Mouse (Mus musculus): Measurements from ENCODE around the gene Dscaml1. TPM values are rescaled to one million over a fixed set of nuclear protein-coding genes. Genes with fewer than 3 reads are reported as not detected.

Dscaml1 gene
- total and polyA plus RNA-seq, 2 experiments from 2014 or later, result 0.04 to 0.84 TPM

DNA sequence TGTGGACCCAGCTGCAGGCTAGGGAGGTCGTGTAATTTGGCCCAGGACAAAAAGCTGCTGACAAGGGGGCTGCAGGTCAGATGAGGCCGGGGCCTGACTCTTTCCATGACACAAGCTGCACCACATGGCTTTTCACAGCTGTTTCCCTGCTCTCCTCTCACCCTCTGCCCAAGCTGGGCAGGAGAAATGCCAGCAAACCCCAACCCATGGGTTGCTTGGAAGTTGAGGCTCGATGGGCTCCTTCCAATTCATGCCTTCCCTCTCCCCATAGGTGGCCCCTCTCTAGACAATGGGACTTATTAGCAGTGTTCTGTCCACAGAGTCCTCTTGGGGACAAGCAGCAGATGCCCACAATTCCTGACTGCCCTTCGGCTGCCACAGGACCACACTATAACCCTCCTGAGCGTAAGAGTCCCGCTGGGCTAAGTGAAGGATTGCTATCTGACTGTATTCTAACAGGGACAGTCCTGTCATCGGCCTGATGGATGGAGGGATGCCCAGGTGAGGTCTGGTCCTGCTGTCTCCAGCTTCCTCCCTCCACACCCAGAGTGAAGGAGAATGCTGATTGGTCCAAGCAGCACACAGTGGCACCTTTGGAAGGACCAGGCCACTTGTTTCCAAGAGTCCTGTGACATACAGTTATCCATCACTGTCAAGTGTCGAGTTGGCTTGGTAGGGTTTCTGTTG lies 365.2 kb downstream of the Dscaml1 start:
- H3K27ac ChIP-seq (ENCODE audit: low read depth), result no peak overlapping the region
- no peak for TF ChIP-seq CTCF (IDR thresholded peaks at IDR 0.05; ENCODE audit: low read depth)
- no peak for TF ChIP-seq EP300 (IDR thresholded peaks at IDR 0.05; ENCODE audit: low read depth)
- H3K4me2 ChIP-seq (ENCODE audit: low read depth, low read length), result no peak overlapping the region
- H3K4me3 ChIP-seq (ENCODE audit: low read depth, low read length), result no peak overlapping the region
- peaks cover 9% of the 10 kb centered on the region for H3K4me1 ChIP-seq (ENCODE audit: control insufficient read depth, insufficient read depth)
- ATAC-seq (ENCODE audit: insufficient read depth, low read depth), result no peak
- peaks cover 19% of the 10 kb centered on the region for H3K36me3 ChIP-seq (replicated peaks; ENCODE audit: control insufficient read depth, insufficient read depth, low read length)
- no peak overlapping the region for H3K9ac ChIP-seq (replicated peaks; ENCODE audit: low read depth, low read length)
- 79% methylated on average over 8 of the region's 8 CpGs for WGBS
- no peak for DNase-seq (ENCODE audit: low spot score)
- no peaks in the 10 kb centered on the region for H3K9me3 ChIP-seq (replicated peaks; ENCODE audit: control insufficient read depth, low read length)
- H3K27me3 ChIP-seq (ENCODE audit: control insufficient read depth, insufficient read depth, low read length), result no peaks in the 10 kb centered on the region

DNA sequence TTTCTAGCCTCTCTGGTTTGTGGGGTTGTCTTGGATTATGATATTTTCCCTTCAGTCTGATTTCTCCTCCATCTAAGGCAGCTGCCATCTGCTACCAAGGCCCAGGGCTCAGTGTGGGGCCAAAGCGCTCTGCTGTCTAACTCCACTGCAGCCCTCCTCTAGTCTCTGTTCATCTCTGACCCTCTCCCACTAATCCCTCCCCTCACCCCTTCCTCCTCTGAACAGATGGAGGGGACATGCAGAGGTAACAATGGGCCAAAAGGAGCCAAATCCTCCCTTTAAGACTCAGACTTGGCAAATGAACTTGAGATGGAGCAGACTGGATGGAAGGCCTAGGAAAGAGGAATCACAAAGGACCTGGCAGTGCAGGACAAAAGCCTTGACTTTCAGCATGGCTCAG lies 365.8 kb downstream of the Dscaml1 start:
- Histone ChIP-seq H3K9ac (replicated peaks; ENCODE audit: low read depth, low read length) (no peak overlapping the region), H3K27me3 (ENCODE audit: control insufficient read depth, insufficient read depth, low read length) (no peaks in the 10 kb centered on the region), H3K9me3 (replicated peaks; ENCODE audit: control insufficient read depth, low read length) (no peaks in the 10 kb centered on the region), H3K4me1 (ENCODE audit: control insufficient read depth, insufficient read depth) (peaks cover 8% of the 10 kb centered on the region), H3K4me2 (ENCODE audit: low read depth, low read length) (no peak overlapping the region), H3K36me3 (replicated peaks; ENCODE audit: control insufficient read depth, insufficient read depth, low read length) (peaks cover 19% of the 10 kb centered on the region), H3K27ac (ENCODE audit: low read depth) (no peak overlapping the region), H3K4me3 (ENCODE audit: low read depth, low read length) (no peak overlapping the region)
- ATAC-seq (ENCODE audit: insufficient read depth, low read depth) (no peak), DNase-seq (ENCODE audit: low spot score) (no peak)
- TF ChIP-seq CTCF (IDR thresholded peaks at IDR 0.05; ENCODE audit: low read depth) (no peak), EP300 (IDR thresholded peaks at IDR 0.05; ENCODE audit: low read depth) (no peak)
- 95% methylated on average over 1 of the region's 1 CpGs for WGBS

GRCm38 (mm10) chr9:45793697-45794096 lies 367.3 kb downstream of the Dscaml1 start:
- Histone ChIP-seq H3K4me2 (ENCODE audit: low read depth, low read length) (no peak overlapping the region), H3K27me3 (ENCODE audit: control insufficient read depth, insufficient read depth, low read length) (no peaks in the 10 kb centered on the region), H3K4me3 (ENCODE audit: low read depth, low read length) (no peak overlapping the region), H3K36me3 (replicated peaks; ENCODE audit: control insufficient read depth, insufficient read depth, low read length) (peaks cover 19% of the 10 kb centered on the region), H3K27ac (ENCODE audit: low read depth) (no peak overlapping the region), H3K4me1 (ENCODE audit: control insufficient read depth, insufficient read depth) (no peaks in the 10 kb centered on the region), H3K9ac (replicated peaks; ENCODE audit: low read depth, low read length) (no peak overlapping the region), H3K9me3 (replicated peaks; ENCODE audit: control insufficient read depth, low read length) (no peaks in the 10 kb centered on the region)
- WGBS, result 87% methylated on average over 6 of the region's 6 CpGs
- no peak for TF ChIP-seq CTCF (IDR thresholded peaks at IDR 0.05; ENCODE audit: low read depth)
- no peak for TF ChIP-seq EP300 (IDR thresholded peaks at IDR 0.05; ENCODE audit: low read depth)
- ATAC-seq (ENCODE audit: insufficient read depth, low read depth) (no peak), DNase-seq (ENCODE audit: low spot score) (no peak)

DNA sequence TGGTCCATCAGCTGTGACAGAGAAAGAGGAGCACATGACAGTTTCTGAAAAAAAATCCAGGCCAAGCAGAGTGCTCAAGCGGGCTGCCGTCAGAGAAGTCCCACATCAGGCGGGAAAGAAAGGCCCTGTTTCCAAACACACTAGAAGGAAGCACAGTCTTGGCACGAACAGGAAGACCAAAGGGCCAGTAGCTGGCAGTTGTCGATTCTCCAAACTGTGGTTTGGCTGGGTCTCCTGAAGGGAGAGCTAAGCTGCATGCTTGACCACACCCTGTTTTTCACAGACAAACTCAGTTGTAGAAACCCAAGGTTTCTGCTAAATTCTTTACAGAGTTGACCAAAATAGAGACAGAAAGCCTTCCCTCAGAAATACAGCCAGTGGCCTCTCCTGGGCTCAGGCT lies 369.3 kb downstream of the Dscaml1 start:
- H3K9me3 ChIP-seq (replicated peaks; ENCODE audit: control insufficient read depth, low read length), result no peaks in the 10 kb centered on the region
- H3K4me2 ChIP-seq (ENCODE audit: low read depth, low read length), result no peak overlapping the region
- no peaks in the 10 kb centered on the region for H3K27me3 ChIP-seq (ENCODE audit: control insufficient read depth, insufficient read depth, low read length)
- H3K4me3 ChIP-seq (ENCODE audit: low read depth, low read length), result no peak overlapping the region
- no peak overlapping the region for H3K9ac ChIP-seq (replicated peaks; ENCODE audit: low read depth, low read length)
- no peaks in the 10 kb centered on the region for H3K4me1 ChIP-seq (ENCODE audit: control insufficient read depth, insufficient read depth)
- 69% methylated on average over 5 of the region's 5 CpGs for WGBS
- no peak for DNase-seq (ENCODE audit: low spot score)
- no peak for ATAC-seq (ENCODE audit: insufficient read depth, low read depth)
- peaks cover 18% of the 10 kb centered on the region for H3K36me3 ChIP-seq (replicated peaks; ENCODE audit: control insufficient read depth, insufficient read depth, low read length)
- no peak overlapping the region for H3K27ac ChIP-seq (ENCODE audit: low read depth)
- TF ChIP-seq CTCF (IDR thresholded peaks at IDR 0.05; ENCODE audit: low read depth) (no peak), EP300 (IDR thresholded peaks at IDR 0.05; ENCODE audit: low read depth) (no peak)

GRCm38 (mm10) chr9:45797271-45797670 lies 370.8 kb downstream of the Dscaml1 start:
- H3K9me3 ChIP-seq (replicated peaks; ENCODE audit: control insufficient read depth, low read length), result no peaks in the 10 kb centered on the region
- H3K4me1 ChIP-seq (ENCODE audit: control insufficient read depth, insufficient read depth), result no peaks in the 10 kb centered on the region
- WGBS, result 86% methylated on average over 3 of the region's 3 CpGs
- no peak overlapping the region for H3K4me3 ChIP-seq (ENCODE audit: low read depth, low read length)
- ATAC-seq (ENCODE audit: insufficient read depth, low read depth) (no peak), DNase-seq (ENCODE audit: low spot score) (no peak)
- no peak for TF ChIP-seq CTCF (IDR thresholded peaks at IDR 0.05; ENCODE audit: low read depth)
- no peak for TF ChIP-seq EP300 (IDR thresholded peaks at IDR 0.05; ENCODE audit: low read depth)
- no peak overlapping the region for H3K4me2 ChIP-seq (ENCODE audit: low read depth, low read length)
- H3K27ac ChIP-seq (ENCODE audit: low read depth), result no peak overlapping the region
- no peaks in the 10 kb centered on the region for H3K27me3 ChIP-seq (ENCODE audit: control insufficient read depth, insufficient read depth, low read length)
- H3K36me3 ChIP-seq (replicated peaks; ENCODE audit: control insufficient read depth, insufficient read depth, low read length), result peaks cover 22% of the 10 kb centered on the region
- no peak overlapping the region for H3K9ac ChIP-seq (replicated peaks; ENCODE audit: low read depth, low read length)
